Mouse (Mus musculus): Measurements from ENCODE around the gene Arid5b.

Arid5b gene

GRCm38 (mm10) chr10:68278632-68279361 lies at the start of gene Arid5b:
Gene Arid5b (minus strand): TSS chr10:68278740.
- CTCF ChIA-PET = interaction anchor here (0.6 to 1.3 kb wide), 2 partner anchors 36 to 74 kb away, joined by 3 to 4 read pairs; no protein-coding TSS in a partner anchor

GRCm38 (mm10) chr10:68325378-68325777 lies 46.8 kb upstream of the Arid5b start:
- CTCF ChIA-PET = interaction anchor here (0.6 kb wide), 1 partner anchor 194 kb away, joined by 3 read pairs; no protein-coding TSS in a partner anchor

GRCm38 (mm10) chr10:68324061-68324460 lies 45.5 kb upstream of the Arid5b start:
- CTCF ChIA-PET = interaction anchor here (1.2 kb wide), 1 partner anchor 11 kb away, joined by 4 read pairs; no protein-coding TSS in a partner anchor

- CTCF ChIA-PET = interaction anchor here (1.2 kb wide), 1 partner anchor 10 kb away, joined by 4 read pairs; no protein-coding TSS in a partner anchor
Observed at GRCm38 (mm10) chr10:68323167-68323566, 44.6 kb upstream of the Arid5b start.

GRCm38 (mm10) chr10:68320986-68321385 lies 42.4 kb upstream of the Arid5b start:
- CTCF ChIA-PET = no interaction called here

- CTCF ChIA-PET = no interaction called here
Observed at GRCm38 (mm10) chr10:68320496-68320895, 42.0 kb upstream of the Arid5b start.

- CTCF ChIA-PET = no interaction called here
Observed at GRCm38 (mm10) chr10:68319438-68319837, 40.9 kb upstream of the Arid5b start.

GRCm38 (mm10) chr10:68318438-68318979 lies 40.0 kb upstream of the Arid5b start:
- CTCF ChIA-PET = no interaction called here

DNA sequence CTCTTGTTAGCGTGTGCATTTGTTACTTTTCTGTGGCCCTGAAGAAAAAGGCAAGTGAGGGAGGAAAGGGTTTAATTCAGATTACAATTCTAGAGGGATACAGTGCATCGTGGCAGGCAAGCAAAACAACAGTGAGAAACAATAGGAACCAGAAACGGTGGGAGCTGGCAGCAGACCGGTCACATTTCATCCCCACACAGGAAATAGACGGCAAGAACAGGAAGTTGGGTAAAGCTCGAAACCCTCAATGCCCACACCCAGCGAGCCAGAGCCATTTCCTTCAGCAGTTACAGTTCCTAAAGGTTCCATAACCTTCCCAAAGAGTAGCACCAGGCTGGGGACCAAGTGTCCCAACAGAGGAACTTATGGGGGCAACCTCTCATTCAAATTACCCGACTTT lies 34.2 kb upstream of the Arid5b start:
- CTCF ChIA-PET = interaction anchor here (1.0 kb wide), 1 partner anchor 11 kb away, joined by 4 read pairs; no protein-coding TSS in a partner anchor

DNA sequence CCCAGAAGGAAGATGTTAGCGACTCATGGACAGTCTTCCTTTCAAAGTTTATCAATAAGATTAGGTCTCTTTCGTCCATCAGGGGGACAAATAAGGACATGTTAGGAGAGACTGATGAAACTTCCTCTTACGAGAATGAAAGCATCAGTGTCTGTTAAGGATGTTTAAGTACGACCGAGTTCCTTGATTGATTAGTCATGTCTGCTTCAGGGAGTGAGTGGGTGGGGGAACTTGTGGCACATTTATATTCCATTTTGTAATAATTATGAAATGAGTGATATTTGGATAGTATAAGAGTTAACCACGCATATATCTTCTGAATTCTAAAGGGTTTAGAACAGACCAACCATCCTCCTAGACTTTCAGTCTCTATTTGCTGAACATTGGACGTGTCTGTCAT lies 22.5 kb upstream of the Arid5b start:
- CTCF ChIA-PET = no interaction called here

DNA sequence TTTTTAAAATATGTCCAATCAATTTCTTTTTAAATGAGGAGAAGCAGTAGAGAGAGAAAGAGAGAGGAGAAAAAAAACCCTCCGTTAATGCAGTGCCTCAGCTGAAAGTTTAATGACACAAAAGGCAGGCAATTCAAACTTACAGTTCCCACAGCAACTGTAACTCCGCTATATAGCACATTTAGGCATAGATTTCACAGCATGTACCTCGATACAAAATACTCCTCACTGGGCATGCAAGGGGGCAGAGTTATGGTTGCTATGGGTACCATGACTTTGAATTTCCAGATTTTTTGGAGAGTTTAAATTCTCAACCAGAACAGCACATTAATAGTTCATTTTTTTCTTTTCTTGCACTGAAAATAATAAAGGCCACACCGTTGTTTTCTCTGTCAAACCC lies 10.9 kb upstream of the Arid5b start:
- CTCF ChIA-PET = no interaction called here

DNA sequence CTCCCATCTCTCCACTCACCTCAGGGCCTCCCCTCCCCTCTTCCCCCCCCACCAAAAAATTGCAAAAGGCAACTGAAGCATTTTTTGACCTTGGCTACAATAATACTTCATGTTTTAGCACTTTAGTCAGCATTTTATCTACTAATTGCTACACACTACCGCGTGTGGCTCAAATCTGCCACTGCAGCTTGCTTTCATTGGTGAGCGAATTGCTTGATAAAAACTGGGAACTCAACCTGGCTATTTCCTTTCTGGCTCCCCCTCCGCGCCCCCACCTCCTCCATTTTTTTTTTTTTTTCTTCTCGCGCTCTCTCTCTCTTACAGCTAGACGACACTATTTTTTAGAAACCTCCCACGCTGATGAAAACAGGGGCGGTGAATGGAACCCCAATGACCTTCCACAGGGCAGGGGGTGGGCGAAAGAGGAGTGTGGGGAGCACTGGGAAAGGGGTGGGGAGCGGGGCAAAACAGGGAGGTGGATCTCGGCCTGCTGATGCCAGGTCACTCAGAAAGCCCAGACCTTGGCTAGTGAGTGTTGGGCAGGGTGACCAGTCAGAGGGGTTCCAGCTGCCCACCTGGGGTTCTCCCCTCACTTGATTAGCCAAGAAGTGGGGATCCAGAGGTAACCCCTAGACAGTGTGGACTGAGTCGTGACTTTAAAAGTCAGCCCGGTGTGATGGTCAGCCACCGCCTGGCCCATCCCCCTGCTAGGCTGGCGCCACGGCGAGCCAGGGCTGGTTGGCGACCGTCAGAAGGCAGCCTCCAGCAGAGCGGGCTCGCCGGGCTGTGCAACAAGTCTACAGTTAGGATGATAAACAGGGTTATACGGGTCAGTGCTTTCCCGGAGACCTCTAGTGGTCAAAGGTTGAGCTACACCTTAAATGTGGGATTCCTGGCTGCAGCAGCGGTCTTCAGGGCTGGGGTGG lies 4.2 kb upstream of the Arid5b start:
- CTCF ChIA-PET = interaction anchor here (0.6 to 0.7 kb wide), 3 partner anchors 8 to 24 kb away, joined by 3 to 10 read pairs (median 3); no protein-coding TSS in a partner anchor

DNA sequence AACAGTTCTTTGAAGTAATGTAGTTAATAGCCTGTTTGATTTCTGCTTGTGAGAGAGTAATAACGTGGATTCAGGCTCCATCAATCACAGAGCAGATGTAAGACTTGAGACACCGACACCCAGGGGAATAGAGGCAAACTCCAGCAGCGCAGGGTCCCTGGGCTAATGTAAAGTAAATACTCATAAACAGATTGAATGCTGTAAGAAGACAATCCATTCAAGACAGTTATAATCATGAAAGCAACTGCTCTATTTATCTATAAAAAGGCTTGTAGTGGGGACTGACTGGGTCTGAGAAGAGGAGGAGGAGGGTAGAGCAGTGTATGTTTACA lies 3.2 kb upstream of the Arid5b start:
- CTCF ChIA-PET = interaction anchor here (0.6 to 0.7 kb wide), 3 partner anchors 98 to 172 kb away, joined by 3 to 6 read pairs (median 4); no protein-coding TSS in a partner anchor

DNA sequence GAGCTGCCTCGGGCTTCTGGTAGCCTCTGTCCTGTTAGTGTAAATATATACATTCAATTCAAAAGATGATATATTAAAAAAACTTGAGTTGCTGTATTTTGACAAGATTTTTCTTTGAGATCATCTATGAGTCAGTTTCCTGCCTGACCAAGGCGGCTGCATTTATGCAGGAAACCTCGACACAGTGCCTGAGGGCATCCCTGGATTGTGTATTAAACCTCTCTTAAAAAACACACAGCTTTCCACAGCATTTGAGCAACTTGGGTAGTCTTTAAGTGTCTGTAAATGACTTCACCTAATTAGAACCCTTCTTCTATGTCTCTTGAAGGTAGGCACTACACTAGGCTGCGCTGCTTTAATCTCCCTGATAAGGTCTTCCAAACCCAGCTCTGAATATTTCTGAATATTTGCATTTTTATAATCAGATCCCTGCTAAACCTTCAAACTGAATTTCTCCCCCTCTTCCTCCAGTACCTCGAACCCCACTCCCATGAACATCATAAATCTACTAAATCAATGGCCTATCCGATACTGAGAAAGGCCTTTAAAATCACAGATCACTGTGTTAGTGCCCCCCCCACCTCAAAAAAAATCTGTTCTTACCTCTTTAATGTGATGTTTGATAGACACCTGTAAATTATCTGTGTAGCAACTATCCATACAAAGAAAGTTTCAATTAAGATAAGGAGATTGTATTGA lies 2.7 kb upstream of the Arid5b start:
- CTCF ChIA-PET = interaction anchor here (0.6 to 0.7 kb wide), 3 partner anchors 98 to 171 kb away, joined by 3 to 6 read pairs (median 4); no protein-coding TSS in a partner anchor

DNA sequence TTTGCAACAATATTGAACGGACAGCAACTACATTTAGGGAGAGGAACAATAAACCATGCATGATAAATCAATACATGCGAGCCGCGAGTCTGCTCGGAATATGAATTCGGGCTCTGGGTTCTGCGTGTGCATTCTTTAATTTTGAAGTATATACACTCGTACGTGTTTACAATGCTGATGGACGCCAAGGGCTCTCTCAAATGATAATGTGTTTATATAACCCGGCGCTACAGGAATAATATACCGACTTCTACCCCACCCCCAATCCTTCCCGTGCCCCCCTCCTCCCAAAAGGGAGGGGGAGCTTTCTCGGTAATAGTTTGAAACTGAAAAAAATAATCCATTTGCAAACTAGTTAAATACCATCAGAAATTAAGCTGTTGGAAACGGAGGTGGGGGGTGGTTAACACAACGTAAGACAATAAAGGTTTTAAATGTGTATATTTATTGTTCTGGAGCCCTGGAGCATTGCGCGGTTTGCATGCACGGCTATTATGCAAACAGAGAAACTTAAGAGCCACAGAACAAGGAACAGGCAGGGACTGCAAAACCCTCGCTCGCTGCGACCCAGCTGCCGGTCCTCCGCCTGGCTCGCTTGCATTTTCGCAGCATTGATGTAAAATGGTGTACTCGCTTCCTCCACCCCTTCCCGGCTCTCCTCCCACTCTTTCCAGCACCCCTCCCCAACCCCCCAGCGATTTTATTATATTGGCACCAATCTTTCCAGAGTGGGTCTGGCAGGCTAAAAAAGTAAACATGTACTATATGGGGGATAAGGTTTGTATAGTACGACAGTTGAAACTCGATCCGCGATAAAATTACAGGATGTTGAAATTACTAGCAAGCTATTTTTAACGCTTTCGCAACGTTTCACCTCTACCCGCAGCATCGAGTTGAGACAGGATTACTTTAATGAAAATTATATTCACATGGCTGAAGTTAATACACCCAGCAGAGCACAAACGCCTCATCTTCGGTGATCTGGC lies 1.3 kb upstream of the Arid5b start:
- CTCF ChIA-PET = interaction anchor here (0.5 to 0.7 kb wide), 2 partner anchors 88 to 113 kb away, joined by 3 read pairs; no protein-coding TSS in a partner anchor

- CTCF ChIA-PET = interaction anchor here (0.6 to 1.5 kb wide), 8 partner anchors 35 to 787 kb away, joined by 3 to 10 read pairs (median 4); no protein-coding TSS in a partner anchor
Observed at GRCm38 (mm10) chr10:68277671-68278151, 829 bp downstream of the Arid5b start.

DNA sequence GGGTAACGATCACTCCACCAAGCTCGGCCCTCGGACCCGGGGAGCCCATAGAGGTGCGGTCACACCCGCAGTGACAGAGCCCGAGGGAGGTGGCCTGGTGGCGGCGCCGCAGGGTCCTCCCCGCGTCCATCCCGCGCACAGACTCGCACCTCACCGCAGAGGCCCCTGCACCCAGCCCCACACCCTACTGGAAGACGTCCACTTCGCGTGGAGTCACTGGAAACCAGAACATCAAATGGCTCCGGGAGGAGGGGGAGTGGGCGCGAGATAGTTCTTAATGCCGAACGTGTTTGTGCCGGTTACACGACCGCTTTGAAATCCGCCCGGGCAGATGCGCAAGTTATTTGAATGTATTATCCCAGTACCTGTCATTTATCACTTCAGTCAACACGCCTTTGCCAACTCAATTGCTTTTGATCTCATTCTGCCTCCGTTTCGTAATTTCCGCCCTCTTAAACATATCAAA lies 1.5 kb downstream of the Arid5b start:
- CTCF ChIA-PET = interaction anchor here (0.6 to 1.5 kb wide), 4 partner anchors 100 to 137 kb away, joined by 3 to 10 read pairs (median 4); no protein-coding TSS in a partner anchor

DNA sequence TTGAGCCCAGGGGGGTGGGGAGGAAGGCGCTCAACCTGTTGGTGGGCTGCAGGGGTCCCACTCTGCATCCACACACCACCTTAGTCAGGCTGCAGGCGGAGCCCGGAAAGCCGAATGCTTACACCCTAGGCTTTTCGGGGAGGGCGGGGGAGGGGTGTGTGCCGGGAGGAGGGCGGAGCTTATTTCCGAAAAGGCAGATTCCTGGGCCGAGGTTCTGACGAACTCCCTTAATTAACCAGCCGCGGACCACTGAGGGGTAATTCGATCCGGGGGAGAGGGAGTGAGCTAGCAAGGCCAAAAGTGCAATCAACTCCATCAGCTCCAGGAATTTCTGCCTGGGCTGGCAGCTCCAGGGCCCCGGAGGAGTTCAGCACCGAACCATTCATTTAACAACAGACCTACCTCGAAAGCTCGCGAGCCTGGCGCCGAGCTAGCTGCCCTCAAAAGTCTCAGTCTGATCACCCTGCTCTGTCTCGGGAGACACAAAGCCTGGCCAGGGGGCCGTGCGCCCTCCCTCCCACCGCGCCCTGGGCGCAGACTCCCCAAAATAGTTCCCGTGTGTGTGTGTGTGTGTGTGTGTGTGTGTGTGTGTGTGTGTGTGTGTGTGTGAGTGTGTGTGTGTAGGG lies 2.1 kb downstream of the Arid5b start:
- CTCF ChIA-PET = interaction anchor here (1.5 kb wide), 1 partner anchor 137 kb away, joined by 3 read pairs; no protein-coding TSS in a partner anchor

Data from spleen, embryonic (tissue).